Mouse (Mus musculus) bone marrow macrophage, adult 2 months (primary cell): Measurements from ENCODE around the gene Pld5. TPM values are rescaled to one million over a fixed set of nuclear protein-coding genes. Genes with fewer than 3 reads are reported as not detected.

Experiments
- H3K27ac ChIP-seq: 2 replicates; pipeline ENCODE4 v1.5.1; 2012; ENCODE audit warnings: low read depth, low read length; ENCODE audit not compliant: insufficient read depth
- H3K4me1 ChIP-seq: 2 replicates; pipeline ENCODE4 v1.6.1; 2012; ENCODE audit warnings: low read length; ENCODE audit not compliant: control insufficient read depth, insufficient read depth
- H3K4me3 ChIP-seq: 2 replicates; pipeline ENCODE4 v1.5.1; 2012; ENCODE audit warnings: mild to moderate bottlenecking, low read length, moderate library complexity; ENCODE audit not compliant: insufficient read depth
- CTCF ChIP-seq: IDR thresholded peaks from 2 replicates; pipeline ENCODE4 v1.5.1; 2012; ENCODE audit warnings: low read depth, mild to moderate bottlenecking, low read length, moderate library complexity
- POLR2A ChIP-seq: IDR thresholded peaks from 2 replicates; pipeline ENCODE4 v1.6.1; 2012; ENCODE audit warnings: mild to moderate bottlenecking, low read depth, low read length, borderline replicate concordance
- polyA plus RNA-seq: library from polyadenylated mRNA; stranded (reverse); fragments of >200 nt; gene quantifications from 2 replicates; pipeline ENCODE4 v1.2.4, GENCODE M21; 2012; ENCODE audit not compliant: missing spikeins, insufficient read depth, insufficient read length

Pld5 gene
- 0.20 TPM in 1 of 2 replicates, not detected in the other for polyA plus RNA-seq

- H3K4me1 ChIP-seq: no peaks in the 10 kb centered on the region
- TF ChIP-seq POLR2A: no peak
- TF ChIP-seq CTCF: no peak
- H3K27ac ChIP-seq: no peak within 1 kb of the TSS
- no peak within 1 kb of the TSS for H3K4me3 ChIP-seq
Observed at GRCm38 (mm10) chr1:176274667-176275610, at the start of gene Pld5. TSS of gene Pld5 (minus strand) at chr1:176275312.

GRCm38 (mm10) chr1:176315063-176315462 is 40.0 kb upstream of the Pld5 start:
- no peak for TF ChIP-seq POLR2A
- no peak for TF ChIP-seq CTCF
- no peak overlapping the region for H3K27ac ChIP-seq
- H3K4me3 ChIP-seq: no peak overlapping the region

GRCm38 (mm10) chr1:176310174-176310573 is 35.1 kb upstream of the Pld5 start:
- Histone ChIP-seq H3K4me3 (no peak overlapping the region), H3K27ac (no peak overlapping the region), H3K4me1 (no peaks in the 10 kb centered on the region)
- TF ChIP-seq CTCF (no peak), POLR2A (no peak)

More at GRCm38 (mm10) chr1:176315063-176315462, 40.0 kb upstream of the Pld5 start:
- no peaks in the 10 kb centered on the region for H3K4me1 ChIP-seq

- no peak for TF ChIP-seq POLR2A
- TF ChIP-seq CTCF: no peak
- Histone ChIP-seq H3K27ac (no peak overlapping the region), H3K4me3 (no peak overlapping the region), H3K4me1 (no peaks in the 10 kb centered on the region)
Observed at GRCm38 (mm10) chr1:176289396-176289795, 14.3 kb upstream of the Pld5 start.

- no peak for TF ChIP-seq POLR2A
- no peak for TF ChIP-seq CTCF
- Histone ChIP-seq H3K4me1 (no peaks in the 10 kb centered on the region), H3K27ac (no peak overlapping the region), H3K4me3 (no peak overlapping the region)
Observed at GRCm38 (mm10) chr1:176275611-176275980, 484 bp upstream of the Pld5 start.

- TF ChIP-seq POLR2A (no peak), CTCF (no peak)
- no peak overlapping the region for H3K4me3 ChIP-seq
- H3K27ac ChIP-seq: no peak overlapping the region
- no peaks in the 10 kb centered on the region for H3K4me1 ChIP-seq
Observed at GRCm38 (mm10) chr1:176248717-176249030, 26.4 kb downstream of the Pld5 start.

GRCm38 (mm10) chr1:176247885-176248716 is 27.0 kb downstream of the Pld5 start:
- no peak overlapping the region for H3K4me3 ChIP-seq
- no peaks in the 10 kb centered on the region for H3K4me1 ChIP-seq
- TF ChIP-seq CTCF: no peak
- TF ChIP-seq POLR2A: no peak
- H3K27ac ChIP-seq: no peak overlapping the region

- Histone ChIP-seq H3K4me3 (no peak overlapping the region), H3K27ac (no peak overlapping the region), H3K4me1 (no peaks in the 10 kb centered on the region)
- TF ChIP-seq POLR2A (no peak), CTCF (no peak)
Observed at GRCm38 (mm10) chr1:176239199-176239598, 35.9 kb downstream of the Pld5 start.

GRCm38 (mm10) chr1:176223794-176224193 is 51.3 kb downstream of the Pld5 start:
- no peak for TF ChIP-seq POLR2A
- TF ChIP-seq CTCF: no peak
- Histone ChIP-seq H3K4me3 (no peak overlapping the region), H3K27ac (no peak overlapping the region), H3K4me1 (no peaks in the 10 kb centered on the region)
